Mouse (Mus musculus) lung, adult 2 months (tissue): ENCODE data around the gene Magi2.

Experiments
- CTCF ChIP-seq: fragments of 200-500 bp; IDR thresholded peaks from 2 replicates; pipeline ENCODE4 v1.5.1; 2011; ENCODE audit warnings: mild to moderate bottlenecking, low read length, control low read depth; ENCODE audit not compliant: insufficient read depth
- POLR2A ChIP-seq: fragments of 200-500 bp; IDR thresholded peaks from 2 replicates; pipeline ENCODE4 v1.6.1; 2011; ENCODE audit warnings: low read depth, mild to moderate bottlenecking, control low read depth, low read length, borderline replicate concordance; ENCODE audit errors: extremely low read depth

DNA sequence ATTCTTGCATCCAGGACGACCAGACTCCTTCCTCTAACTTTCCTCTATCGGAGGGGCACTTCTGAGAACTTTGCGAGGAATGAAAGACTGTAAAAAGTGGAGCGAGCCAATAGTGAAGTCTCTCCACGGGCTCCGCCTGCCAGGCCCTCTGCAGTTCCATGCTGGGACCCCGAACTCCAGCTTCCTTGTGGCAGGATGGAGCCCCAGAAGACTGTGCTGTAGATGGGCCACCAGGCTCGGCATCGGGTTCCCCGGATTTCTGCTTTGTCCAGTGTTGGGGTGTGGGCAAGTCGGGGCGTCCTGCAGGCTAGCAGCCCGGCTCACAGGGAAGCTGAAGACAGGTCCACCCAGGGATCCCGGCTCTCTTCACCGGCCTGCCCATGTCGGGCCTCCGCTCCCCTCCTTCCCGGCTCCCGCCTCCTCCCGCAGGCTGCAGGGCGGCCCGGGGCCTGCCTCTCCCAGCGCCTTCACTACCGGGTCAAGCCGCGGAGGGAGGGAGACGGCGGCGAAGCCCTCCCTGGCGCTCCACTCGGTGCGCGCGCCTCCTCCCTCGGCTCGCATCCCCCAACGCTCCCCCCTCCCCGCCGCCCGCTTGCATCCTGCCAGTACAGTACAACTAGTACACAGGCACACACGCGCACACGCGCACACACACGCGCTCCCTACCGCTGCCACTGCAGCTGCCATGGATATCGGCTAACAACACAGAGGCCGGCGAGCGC is 531 bp upstream of the Magi2 start:
- no peak for TF ChIP-seq CTCF
- TF ChIP-seq POLR2A = 0 out of 2 replicates have a peak, but pooled peaks have one; percentile 10
